Mouse (Mus musculus) liver, embryonic 15.5 days (tissue): Measurements from ENCODE around the gene Rell1. TPM values are rescaled to one million over a fixed set of nuclear protein-coding genes. Genes with fewer than 3 reads are reported as not detected.

ENCODE experiments used
- ATAC-seq: fragments of 200-750 bp; cut with Nextera tagmentation; 2 replicates; pipeline ENCODE4 v1.8.0; 2017; ENCODE audit warnings: moderate number of reproducible peaks, mild to moderate bottlenecking, moderate library complexity; ENCODE audit not compliant: insufficient read depth
- H3K27ac ChIP-seq: fragments of 300-500 bp; sonication (generic); replicated peaks from 2 replicates; pipeline ENCODE4 v1.5.1; 2015; ENCODE audit warnings: mild to moderate bottlenecking, inconsistent platforms
- H3K27me3 ChIP-seq: fragments of 300-500 bp; sonication (generic); 2 replicates; pipeline ENCODE4 v1.6.1; 2015; ENCODE audit warnings: mild to moderate bottlenecking, inconsistent platforms
- H3K36me3 ChIP-seq: fragments of 300-500 bp; sonication (generic); replicated peaks from 2 replicates; pipeline ENCODE4 v1.6.1; 2015; ENCODE audit warnings: moderate library complexity, mild to moderate bottlenecking, inconsistent platforms
- H3K4me1 ChIP-seq: fragments of 300-500 bp; sonication (generic); replicated peaks from 2 replicates; pipeline ENCODE4 v1.6.1; 2015; ENCODE audit warnings: inconsistent platforms
- H3K4me2 ChIP-seq: fragments of 300-500 bp; sonication (generic); 2 replicates; pipeline ENCODE4 v1.6.1; 2015; ENCODE audit warnings: moderate library complexity, mild to moderate bottlenecking, inconsistent platforms
- H3K4me3 ChIP-seq: fragments of 300-500 bp; sonication (generic); replicated peaks from 2 replicates; pipeline ENCODE4 v1.5.1; 2015; ENCODE audit warnings: mild to moderate bottlenecking, inconsistent platforms
- H3K9ac ChIP-seq: fragments of 300-500 bp; sonication (generic); 2 replicates; pipeline ENCODE4 v1.6.1; 2015; ENCODE audit warnings: moderate library complexity, mild to moderate bottlenecking, inconsistent platforms
- H3K9me3 ChIP-seq: fragments of 300-500 bp; sonication (generic); replicated peaks from 2 replicates; pipeline ENCODE4 v1.6.1; 2016; ENCODE audit warnings: inconsistent platforms
- WGBS: fragments of 180-500 bp; shearing (Covaris S2); methylation state at CpG from one replicate; pipeline ENCODE4 v1.1.7; 2015; ENCODE audit warnings: mixed read lengths; ENCODE audit not compliant: insufficient replicate concordance; 5-methylcytosine and 5-hydroxymethylcytosine counted together
- polyA plus RNA-seq: library from polyadenylated mRNA; unstranded; fragments of >200 nt; fragmentation: Nextera tagmentation; extraction: Ambion mirVana; gene quantifications from 2 replicates; pipeline ENCODE4 v1.2.1, GENCODE M21; 2015

The Rell1 gene
- polyA plus RNA-seq, 1 experiment from 2014 or later: 8.8 TPM

- H3K9me3 ChIP-seq: no peaks in the 10 kb centered on the region
- 38% methylated on average over 14 of the region's 14 CpGs for WGBS
- H3K36me3 ChIP-seq: peaks cover 41% of the 10 kb centered on the region; the same call in 1 of the 2 replicates
- no peaks in the 10 kb centered on the region for H3K27me3 ChIP-seq
- no peak overlapping the region for H3K27ac ChIP-seq
- no peak overlapping the region for H3K9ac ChIP-seq
- H3K4me3 ChIP-seq: no peak overlapping the region
- ATAC-seq: no peak
- H3K4me2 ChIP-seq: no peak overlapping the region
- no peaks in the 10 kb centered on the region for H3K4me1 ChIP-seq
Measured at GRCm38 (mm10) chr5:63925035-63925628, 43.6 kb downstream of the Rell1 start.

GRCm38 (mm10) chr5:63923305-63924025 is 45.2 kb downstream of the Rell1 start:
- Histone ChIP-seq H3K9ac (no peak overlapping the region), H3K27me3 (no peaks in the 10 kb centered on the region), H3K27ac (no peak overlapping the region), H3K4me2 (no peak overlapping the region), H3K9me3 (no peaks in the 10 kb centered on the region), H3K4me1 (no peaks in the 10 kb centered on the region), H3K4me3 (no peak overlapping the region), H3K36me3 (peaks cover 41% of the 10 kb centered on the region; the same call in 1 of the 2 replicates)
- ATAC-seq: no peak
- WGBS: 65% methylated on average over 13 of the region's 13 CpGs

DNA sequence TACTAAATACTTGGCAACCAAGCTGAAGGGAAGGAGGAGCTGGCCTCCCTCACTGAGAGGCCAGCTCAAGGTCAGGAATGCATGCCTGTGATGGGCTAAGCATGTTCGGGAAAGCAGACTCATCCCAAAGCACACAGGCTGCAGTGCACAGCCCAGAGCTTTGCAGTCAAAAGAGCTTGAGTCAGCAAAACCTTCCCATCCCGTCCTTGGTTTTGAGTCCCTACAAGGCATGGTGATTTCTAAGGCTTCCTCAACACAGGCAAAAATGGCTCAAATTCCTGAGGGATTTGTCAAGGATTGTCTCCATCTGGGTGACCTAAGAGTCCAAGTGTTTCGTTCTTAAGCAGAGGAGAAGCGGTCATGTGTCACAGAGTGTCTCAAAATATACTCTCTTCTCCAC is 50.5 kb downstream of the Rell1 start:
- ATAC-seq: no peak
- Histone ChIP-seq H3K27ac (no peak overlapping the region), H3K4me1 (no peaks in the 10 kb centered on the region), H3K27me3 (no peaks in the 10 kb centered on the region), H3K4me2 (no peak overlapping the region), H3K9me3 (no peaks in the 10 kb centered on the region), H3K9ac (no peak overlapping the region), H3K36me3 (peaks cover 9% of the 10 kb centered on the region; the same call in 1 of the 2 replicates), H3K4me3 (no peak overlapping the region)
- WGBS: 66% methylated on average over 4 of the region's 4 CpGs

GRCm38 (mm10) chr5:63916457-63917139 is 52.1 kb downstream of the Rell1 start:
- no peak overlapping the region for H3K27ac ChIP-seq
- WGBS: 71% methylated on average over 10 of the region's 10 CpGs
- H3K4me2 ChIP-seq: no peak overlapping the region
- ATAC-seq: no peak
- no peaks in the 10 kb centered on the region for H3K4me1 ChIP-seq
- no peak overlapping the region for H3K9ac ChIP-seq
- no peak overlapping the region for H3K4me3 ChIP-seq
- no peaks in the 10 kb centered on the region for H3K36me3 ChIP-seq
- no peaks in the 10 kb centered on the region for H3K9me3 ChIP-seq
- no peaks in the 10 kb centered on the region for H3K27me3 ChIP-seq

DNA sequence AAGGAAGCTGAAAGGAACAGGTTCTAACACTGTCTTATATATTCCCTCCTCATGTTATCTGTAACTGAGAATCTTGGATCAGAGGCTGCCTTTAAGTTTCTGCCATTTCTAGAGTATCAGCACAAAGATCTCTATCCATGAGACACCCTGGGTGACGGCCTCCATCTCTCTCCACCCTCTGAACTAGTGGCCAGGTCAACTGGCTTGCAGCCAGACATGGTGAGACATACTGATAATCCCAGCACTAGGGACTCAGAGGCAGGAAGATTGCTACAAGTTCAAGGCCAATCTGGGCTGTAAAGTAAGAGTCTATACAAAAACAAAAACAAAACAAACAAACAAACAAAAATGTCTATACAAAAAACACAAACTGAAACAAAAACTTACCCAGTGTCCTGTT is 53.8 kb downstream of the Rell1 start:
- Histone ChIP-seq H3K9me3 (no peaks in the 10 kb centered on the region), H3K36me3 (no peaks in the 10 kb centered on the region), H3K9ac (no peak overlapping the region), H3K4me2 (no peak overlapping the region), H3K4me3 (no peak overlapping the region), H3K27ac (no peak overlapping the region), H3K27me3 (no peaks in the 10 kb centered on the region), H3K4me1 (no peaks in the 10 kb centered on the region)
- no peak for ATAC-seq
- 38% methylated on average over 1 of the region's 1 CpGs for WGBS

- H3K4me1 ChIP-seq: no peaks in the 10 kb centered on the region
- no peak overlapping the region for H3K4me3 ChIP-seq
- no peaks in the 10 kb centered on the region for H3K27me3 ChIP-seq
- H3K4me2 ChIP-seq: no peak overlapping the region
- H3K9me3 ChIP-seq: no peaks in the 10 kb centered on the region
- H3K9ac ChIP-seq: no peak overlapping the region
- no peaks in the 10 kb centered on the region for H3K36me3 ChIP-seq
- H3K27ac ChIP-seq: no peak overlapping the region
- ATAC-seq: no peak
- WGBS: 68% methylated on average over 10 of the region's 10 CpGs
Measured at GRCm38 (mm10) chr5:63910171-63910960, 58.3 kb downstream of the Rell1 start.

GRCm38 (mm10) chr5:63907513-63907912 is 61.2 kb downstream of the Rell1 start:
- no peaks in the 10 kb centered on the region for H3K9me3 ChIP-seq
- H3K9ac ChIP-seq: no peak overlapping the region
- WGBS: 19% methylated on average over 4 of the region's 4 CpGs
- no peaks in the 10 kb centered on the region for H3K4me1 ChIP-seq
- H3K27me3 ChIP-seq: no peaks in the 10 kb centered on the region
- no peak for ATAC-seq
- no peak overlapping the region for H3K4me3 ChIP-seq
- no peak overlapping the region for H3K27ac ChIP-seq
- H3K36me3 ChIP-seq: no peaks in the 10 kb centered on the region
- no peak overlapping the region for H3K4me2 ChIP-seq

GRCm38 (mm10) chr5:63906149-63907093 is 62.3 kb downstream of the Rell1 start:
- Histone ChIP-seq H3K4me2 (no peak overlapping the region), H3K9me3 (no peaks in the 10 kb centered on the region), H3K9ac (no peak overlapping the region), H3K27ac (no peak overlapping the region), H3K36me3 (no peaks in the 10 kb centered on the region), H3K4me1 (no peaks in the 10 kb centered on the region), H3K4me3 (no peak overlapping the region), H3K27me3 (no peaks in the 10 kb centered on the region)
- ATAC-seq: peak; percentile 51
- WGBS: 37% methylated on average over 13 of the region's 13 CpGs

- no peaks in the 10 kb centered on the region for H3K27me3 ChIP-seq
- no peak for ATAC-seq
- 46% methylated on average over 3 of the region's 3 CpGs for WGBS
- H3K4me1 ChIP-seq: no peaks in the 10 kb centered on the region
- H3K9me3 ChIP-seq: no peaks in the 10 kb centered on the region
- no peak overlapping the region for H3K27ac ChIP-seq
- H3K4me3 ChIP-seq: no peak overlapping the region
- H3K4me2 ChIP-seq: no peak overlapping the region
- no peak overlapping the region for H3K9ac ChIP-seq
- no peaks in the 10 kb centered on the region; the same call in 1 of the 2 replicates for H3K36me3 ChIP-seq
Measured at GRCm38 (mm10) chr5:63903329-63903728, 65.4 kb downstream of the Rell1 start.

DNA sequence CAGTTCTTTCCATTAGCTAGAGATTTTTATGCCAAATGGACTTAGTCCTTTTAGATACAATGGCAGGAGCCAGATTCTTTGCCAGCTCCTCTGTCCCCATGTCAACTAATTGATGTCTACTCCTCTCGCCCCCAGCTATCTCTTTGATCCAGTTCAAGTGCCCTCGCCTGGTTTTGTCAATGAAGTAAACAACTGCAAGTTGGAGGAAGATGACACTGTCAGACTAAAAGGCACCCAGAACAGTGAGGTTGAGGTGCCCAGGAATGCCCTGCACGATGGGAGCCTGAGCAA is 70.9 kb downstream of the Rell1 start:
- peaks cover 8% of the 10 kb centered on the region; the same call in 1 of the 2 replicates for H3K4me1 ChIP-seq

More for the DNA sequence above, 70.9 kb downstream of the Rell1 start:
- Histone ChIP-seq H3K9me3 (no peaks in the 10 kb centered on the region), H3K9ac (no peak overlapping the region), H3K4me2 (no peak overlapping the region), H3K4me3 (no peak overlapping the region), H3K27me3 (no peaks in the 10 kb centered on the region), H3K36me3 (no peaks in the 10 kb centered on the region; the same call in 1 of the 2 replicates), H3K27ac (no peak overlapping the region)
- WGBS: 49% methylated on average over 3 of the region's 3 CpGs
- no peak for ATAC-seq
